Mouse (Mus musculus) embryonic fibroblast, embryonic 13.5 days (primary cell): ENCODE measurements at regions not wholly inside any gene's neighbourhood (a gene's known extent, or its start where the extent isn't known, plus 50 kb on each side); places are given as distances from the start of the nearest gene placed in this dataset.

ENCODE experiments used
- CTCF ChIP-seq: IDR thresholded peaks from 2 replicates; pipeline ENCODE4 v1.5.1; 2011; ENCODE audit warnings: mild to moderate bottlenecking, control low read depth, low read length, moderate library complexity, borderline replicate concordance; ENCODE audit not compliant: insufficient read depth
- POLR2A ChIP-seq: IDR thresholded peaks from 2 replicates; pipeline ENCODE4 v1.6.1; 2011; ENCODE audit warnings: low read depth, mild to moderate bottlenecking, control low read depth, low read length, moderate library complexity

GRCm38 (mm10) chr6:5565049-5565448 lies 68.9 kb upstream of the Pdk4 start:
- no peak for TF ChIP-seq POLR2A
- TF ChIP-seq CTCF: no peak
